Mouse (Mus musculus): ENCODE results near the gene Zfp534. TPM values are rescaled to one million over a fixed set of nuclear protein-coding genes. Genes with fewer than 3 reads are reported as not detected.
"Not testable (repeated sequence)": the region's sequence is repeated elsewhere in the genome, so short reads cannot be mapped to it uniquely, and the experiment has no call there.

Gene Zfp534
- total RNA-seq (2014; rRNA removed), result not detected in 2 replicates
- polyA plus RNA-seq (2015; fragmentation: Nextera tagmentation; extraction: Ambion mirVana), result not detected in 2 replicates

DNA sequence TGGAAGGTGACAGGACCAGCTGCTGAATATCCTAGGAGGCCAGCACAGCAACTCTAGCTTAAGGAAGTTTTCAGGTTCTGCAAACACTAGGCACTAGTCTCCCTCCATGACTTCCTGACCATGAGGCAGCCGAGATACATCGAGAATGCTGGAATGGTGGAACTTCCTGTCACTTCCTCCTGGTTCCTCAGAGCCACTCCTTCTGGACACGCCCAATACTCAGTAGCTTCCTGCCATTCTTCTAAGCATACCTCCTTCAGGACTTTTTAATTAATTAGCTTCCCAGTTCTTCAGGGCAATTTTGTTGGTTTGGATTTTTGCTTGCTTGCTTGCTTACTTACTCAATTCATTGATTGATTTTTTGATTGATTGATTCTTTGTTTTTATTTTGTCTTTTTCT is at the start of gene Zfp534:
Gene Zfp534 (minus strand): TSS at position 101 of the 400 bp plus-strand sequence.
- H3K9me3 ChIP-seq (ENCODE audit: low read length); H3K4me2 ChIP-seq (ENCODE audit: low read depth); H3K9ac ChIP-seq; ATAC-seq; DNase-seq; H3K27ac ChIP-seq (ENCODE audit: low read depth, low read length); H3K4me1 ChIP-seq (ENCODE audit: insufficient read depth); H3K4me3 ChIP-seq (ENCODE audit: low read depth, low read length); H3K27me3 ChIP-seq (ENCODE audit: insufficient read depth, low read length); H3K36me3 ChIP-seq (ENCODE audit: insufficient read depth): not testable (repeated sequence)
- WGBS, result 81% methylated on average over 2 of the region's 3 CpGs

DNA sequence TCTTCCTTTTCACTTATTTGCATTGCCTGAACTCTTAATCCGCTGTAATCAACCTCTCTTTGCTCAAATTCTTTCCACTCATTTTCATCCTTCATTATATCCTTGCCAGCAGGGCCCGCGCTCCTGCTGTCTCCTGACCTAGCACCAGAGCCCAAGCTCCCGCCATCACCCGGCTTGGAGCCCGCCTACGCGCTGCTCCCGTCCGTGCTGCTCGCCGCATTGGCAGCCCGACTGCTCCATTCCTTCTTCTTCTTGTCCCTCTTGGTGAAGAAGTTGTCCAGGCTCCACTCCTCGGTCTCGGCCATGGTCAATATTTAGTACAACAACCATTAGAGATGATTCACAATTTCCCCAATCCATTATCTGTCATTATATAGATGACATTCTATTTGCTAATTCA is 43.9 kb upstream of the Zfp534 start:
- not testable (repeated sequence) for H3K4me2 ChIP-seq (ENCODE audit: low read depth); H3K27me3 ChIP-seq (ENCODE audit: insufficient read depth, low read length); H3K9ac ChIP-seq; H3K36me3 ChIP-seq (ENCODE audit: insufficient read depth); DNase-seq; H3K4me1 ChIP-seq (ENCODE audit: insufficient read depth); H3K9me3 ChIP-seq (ENCODE audit: low read length); H3K27ac ChIP-seq (ENCODE audit: low read depth, low read length); H3K4me3 ChIP-seq (ENCODE audit: low read depth, low read length); ATAC-seq
- 93% methylated on average over 14 of the region's 15 CpGs for whole genome bisulfite sequencing

DNA sequence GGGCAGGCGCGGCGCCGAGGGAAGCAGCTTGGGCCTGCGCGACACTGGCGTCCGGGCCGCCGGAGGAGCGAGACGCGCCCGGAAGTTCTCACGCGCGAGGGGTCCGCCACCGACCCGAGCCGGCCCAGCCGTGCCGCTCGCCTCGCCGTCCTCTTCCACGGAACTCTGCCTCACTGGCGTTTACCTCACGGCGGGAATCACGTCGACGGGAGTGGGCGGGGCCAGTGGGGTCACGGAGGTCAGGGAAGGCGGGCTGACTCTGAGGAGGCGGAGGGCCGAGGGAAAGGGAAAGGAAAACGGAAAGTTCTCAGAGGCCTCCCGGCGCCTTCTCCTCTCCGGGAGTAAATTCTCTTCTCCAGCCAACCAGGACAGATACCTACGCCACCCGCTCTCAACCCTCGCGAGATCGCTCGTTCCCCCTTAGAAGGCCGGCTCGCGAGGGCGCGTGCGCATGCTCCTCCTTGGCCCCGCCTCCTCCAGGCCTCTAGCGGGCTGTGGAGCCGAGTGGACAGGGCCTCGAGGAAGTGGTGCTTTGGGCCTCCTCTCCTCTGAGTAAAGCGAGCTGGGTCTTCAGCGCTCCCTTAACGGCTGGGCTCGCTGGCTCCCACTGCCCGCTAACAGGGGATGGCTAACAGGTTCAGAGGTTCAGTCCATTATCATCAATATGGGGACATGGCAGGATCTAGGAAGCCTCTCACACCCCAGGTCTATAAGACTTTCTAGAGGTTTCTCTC is 36.5 kb upstream of the Zfp534 start:
- WGBS, result 35% methylated on average over 57 of the region's 63 CpGs
- H3K4me1 ChIP-seq (ENCODE audit: insufficient read depth); H3K36me3 ChIP-seq (ENCODE audit: insufficient read depth); H3K27me3 ChIP-seq (ENCODE audit: insufficient read depth, low read length); H3K9ac ChIP-seq; H3K27ac ChIP-seq (ENCODE audit: low read depth, low read length); ATAC-seq; H3K9me3 ChIP-seq (ENCODE audit: low read length): not testable (repeated sequence)
- Histone ChIP-seq H3K4me3 (ENCODE audit: low read depth, low read length) (peak overlapping the region; percentile 26), H3K4me2 (ENCODE audit: low read depth) (peak overlapping the region; percentile 40)
- DNase-seq, result peak; percentile 6

GRCm38 (mm10) chr4:147655245-147655644 is 47.1 kb downstream of the Zfp534 start:
- H3K27ac ChIP-seq (ENCODE audit: low read depth, low read length); H3K4me1 ChIP-seq (ENCODE audit: insufficient read depth); H3K36me3 ChIP-seq (ENCODE audit: insufficient read depth); H3K27me3 ChIP-seq (ENCODE audit: insufficient read depth, low read length); DNase-seq; ATAC-seq; H3K9ac ChIP-seq; H3K9me3 ChIP-seq (ENCODE audit: low read length); H3K4me2 ChIP-seq (ENCODE audit: low read depth); H3K4me3 ChIP-seq (ENCODE audit: low read depth, low read length): not testable (repeated sequence)
- 88% methylated on average over 4 of the region's 5 CpGs for WGBS

DNA sequence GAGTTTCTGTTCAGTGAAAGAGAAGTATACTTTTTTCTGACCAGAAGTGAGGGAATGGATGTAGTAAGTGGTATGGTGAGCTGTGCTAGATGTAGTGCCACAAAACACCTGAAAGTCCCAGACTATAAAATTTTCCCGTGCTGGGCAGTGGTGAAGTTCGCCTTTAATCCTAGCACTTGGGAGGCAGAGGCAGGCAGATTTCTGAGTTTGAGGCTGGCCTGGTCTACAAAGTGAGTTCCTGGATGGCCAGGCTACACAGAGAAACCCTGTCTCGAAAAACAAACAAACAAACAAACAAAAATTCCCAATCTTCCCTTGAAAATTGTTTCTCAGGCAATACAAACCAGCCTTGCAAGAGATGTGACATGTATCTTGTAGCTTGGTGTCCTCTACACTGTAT is 54.9 kb downstream of the Zfp534 start:
- H3K4me3 ChIP-seq (ENCODE audit: low read depth, low read length), result not testable (repeated sequence)

GRCm38 (mm10) chr4:147642413-147642812 is 59.9 kb downstream of the Zfp534 start, which contains the start of gene Zfp979:
Gene Zfp979, minus strand, starts transcription at chr4:147642513.
- not testable (repeated sequence) for H3K4me1 ChIP-seq (ENCODE audit: insufficient read depth); H3K27ac ChIP-seq (ENCODE audit: low read depth, low read length); H3K4me3 ChIP-seq (ENCODE audit: low read depth, low read length); H3K9ac ChIP-seq; H3K4me2 ChIP-seq (ENCODE audit: low read depth); ATAC-seq; H3K9me3 ChIP-seq (ENCODE audit: low read length); H3K27me3 ChIP-seq (ENCODE audit: insufficient read depth, low read length); H3K36me3 ChIP-seq (ENCODE audit: insufficient read depth); DNase-seq
- WGBS, result no CpG with 5 or more reads among the region's 6 CpGs

More for the DNA sequence above, 54.9 kb downstream of the Zfp534 start:
- H3K9me3 ChIP-seq (ENCODE audit: low read length); H3K4me1 ChIP-seq (ENCODE audit: insufficient read depth); H3K36me3 ChIP-seq (ENCODE audit: insufficient read depth); H3K9ac ChIP-seq; H3K4me2 ChIP-seq (ENCODE audit: low read depth); H3K27me3 ChIP-seq (ENCODE audit: insufficient read depth, low read length); DNase-seq; ATAC-seq; H3K27ac ChIP-seq (ENCODE audit: low read depth, low read length): not testable (repeated sequence)
- no CpG with 5 or more reads among the region's 3 CpGs for WGBS

DNA sequence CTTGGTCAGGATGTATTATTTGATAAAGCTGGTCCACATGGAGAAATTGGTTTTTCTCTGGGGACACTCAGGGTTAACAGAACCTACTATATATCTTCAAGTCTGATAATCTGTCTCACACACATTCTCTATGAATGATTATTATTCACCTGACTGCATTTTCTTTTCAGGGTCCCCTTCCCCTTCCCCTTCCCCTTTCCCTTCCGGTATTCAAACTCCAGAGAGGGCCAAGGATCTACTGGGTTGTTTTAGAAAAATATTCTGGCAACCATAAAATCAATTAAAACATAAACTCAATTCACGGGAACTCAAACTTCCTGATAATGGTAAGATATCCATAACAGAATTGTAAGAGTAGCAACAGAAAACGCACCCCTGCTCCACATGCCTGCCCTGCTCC is 60.4 kb downstream of the Zfp534 start:
- H3K4me2 ChIP-seq (ENCODE audit: low read depth); DNase-seq; H3K27ac ChIP-seq (ENCODE audit: low read depth, low read length); H3K9me3 ChIP-seq (ENCODE audit: low read length); H3K4me1 ChIP-seq (ENCODE audit: insufficient read depth); H3K9ac ChIP-seq; H3K36me3 ChIP-seq (ENCODE audit: insufficient read depth); ATAC-seq; H3K27me3 ChIP-seq (ENCODE audit: insufficient read depth, low read length); H3K4me3 ChIP-seq (ENCODE audit: low read depth, low read length): not testable (repeated sequence)
- WGBS, result 42% methylated on average over 2 of the region's 3 CpGs

DNA sequence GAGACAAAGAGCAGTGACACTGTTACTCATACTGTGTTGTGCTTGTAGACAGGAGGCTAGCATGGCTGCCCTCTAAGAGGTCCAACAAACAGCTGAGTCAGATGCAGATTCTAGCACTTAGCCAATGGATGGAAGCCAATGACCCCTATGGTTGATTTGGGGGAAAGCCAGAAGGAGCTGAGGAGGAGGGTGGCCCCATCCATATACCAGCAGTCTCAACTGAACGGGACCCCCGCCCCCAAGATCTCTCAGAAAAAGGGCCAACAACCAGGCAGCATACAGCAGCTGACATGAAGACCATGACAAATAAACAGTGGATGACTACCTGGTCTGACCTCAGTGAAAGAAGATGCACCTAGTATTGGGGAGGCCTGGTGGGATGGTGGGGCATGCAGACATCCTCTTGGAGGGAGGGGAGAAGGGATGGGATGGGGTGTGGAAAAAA is 68.5 kb downstream of the Zfp534 start:
- not testable (repeated sequence) for H3K27ac ChIP-seq (ENCODE audit: low read depth, low read length); H3K36me3 ChIP-seq (ENCODE audit: insufficient read depth); H3K9ac ChIP-seq; H3K4me2 ChIP-seq (ENCODE audit: low read depth); H3K4me3 ChIP-seq (ENCODE audit: low read depth, low read length); ATAC-seq; H3K9me3 ChIP-seq (ENCODE audit: low read length); H3K27me3 ChIP-seq (ENCODE audit: insufficient read depth, low read length); H3K4me1 ChIP-seq (ENCODE audit: insufficient read depth); DNase-seq
- WGBS, result no CpG with 5 or more reads among the region's 2 CpGs

Other genes with a start within 250 kb of the Zfp534 start
- 3.1 and 6.4 TPM in 2 replicates for gene Zfp982, start 210.1 kb downstream of the Zfp534 start, total RNA-seq (2014; rRNA removed)
- gene Zfp982, start 210.1 kb downstream of the Zfp534 start, polyA plus RNA-seq (2015; fragmentation: Nextera tagmentation; extraction: Ambion mirVana), result 1.4 and 2.2 TPM in 2 replicates
- 0.69 and 1.8 TPM in 2 replicates for gene Gm16503, start 162.3 kb downstream of the Zfp534 start, total RNA-seq (2014; rRNA removed)
- gene Gm16503, start 162.3 kb downstream of the Zfp534 start, polyA plus RNA-seq (2015; fragmentation: Nextera tagmentation; extraction: Ambion mirVana), result 0.08 and 0.28 TPM in 2 replicates
- 0.38 TPM in 1 of 2 replicates, not detected in the other for gene Zfp985, start 149.3 kb downstream of the Zfp534 start, total RNA-seq (2014; rRNA removed)
- 0.10 TPM in 1 of 2 replicates, not detected in the other for gene Zfp985, start 149.3 kb downstream of the Zfp534 start, polyA plus RNA-seq (2015; fragmentation: Nextera tagmentation; extraction: Ambion mirVana)
- 1.9 and 4.0 TPM in 2 replicates for gene Zfp979, start 60.0 kb downstream of the Zfp534 start, total RNA-seq (2014; rRNA removed)
- 0.86 and 1.6 TPM in 2 replicates for gene Zfp979, start 60.0 kb downstream of the Zfp534 start, polyA plus RNA-seq (2015; fragmentation: Nextera tagmentation; extraction: Ambion mirVana)
- 6.8 and 8.6 TPM in 2 replicates for gene Zfp984, start 107.2 kb upstream of the Zfp534 start, total RNA-seq (2014; rRNA removed)
- gene Zfp984, start 107.2 kb upstream of the Zfp534 start, polyA plus RNA-seq (2015; fragmentation: Nextera tagmentation; extraction: Ambion mirVana), result 3.9 and 4.8 TPM in 2 replicates
- 15.6 and 16.5 TPM in 2 replicates for gene Zfp933, start 145.8 kb upstream of the Zfp534 start, total RNA-seq (2014; rRNA removed)
- 2.9 and 4.6 TPM in 2 replicates for gene Zfp933, start 145.8 kb upstream of the Zfp534 start, polyA plus RNA-seq (2015; fragmentation: Nextera tagmentation; extraction: Ambion mirVana)
- gene Miip, start 166.3 kb upstream of the Zfp534 start, total RNA-seq (2014; rRNA removed), result 32.9 and 35.7 TPM in 2 replicates
- 31.7 and 32.3 TPM in 2 replicates for gene Miip, start 166.3 kb upstream of the Zfp534 start, polyA plus RNA-seq (2015; fragmentation: Nextera tagmentation; extraction: Ambion mirVana)
- 7.4 and 8.5 TPM in 2 replicates for gene Fv1, start 166.4 kb upstream of the Zfp534 start, total RNA-seq (2014; rRNA removed)
- gene Fv1, start 166.4 kb upstream of the Zfp534 start, polyA plus RNA-seq (2015; fragmentation: Nextera tagmentation; extraction: Ambion mirVana), result 2.7 and 4.2 TPM in 2 replicates
- gene Mfn2, start 202.2 kb upstream of the Zfp534 start, total RNA-seq (2014; rRNA removed), result 57.8 and 69.9 TPM in 2 replicates
- gene Mfn2, start 202.2 kb upstream of the Zfp534 start, polyA plus RNA-seq (2015; fragmentation: Nextera tagmentation; extraction: Ambion mirVana), result 59.4 and 83.3 TPM in 2 replicates
- gene Plod1, start 234.2 kb upstream of the Zfp534 start, total RNA-seq (2014; rRNA removed), result 13.5 and 18.8 TPM in 2 replicates
- gene Plod1, start 234.2 kb upstream of the Zfp534 start, polyA plus RNA-seq (2015; fragmentation: Nextera tagmentation; extraction: Ambion mirVana), result 17.3 and 17.9 TPM in 2 replicates
- 43.4 and 57.7 TPM in 2 replicates for gene 2510039O18Rik, start 238.3 kb upstream of the Zfp534 start, total RNA-seq (2014; rRNA removed)
- 12.0 and 12.8 TPM in 2 replicates for gene 2510039O18Rik, start 238.3 kb upstream of the Zfp534 start, polyA plus RNA-seq (2015; fragmentation: Nextera tagmentation; extraction: Ambion mirVana)

Data from forebrain, postnatal 0 days (tissue).